Mouse (Mus musculus) embryonic fibroblast, embryonic 13.5 days (primary cell): ENCODE measurements around the gene Cep126.

Experiments
- CTCF ChIP-seq: IDR thresholded peaks from 2 replicates; pipeline ENCODE4 v1.5.1; 2011; ENCODE audit warnings: mild to moderate bottlenecking, control low read depth, low read length, moderate library complexity, borderline replicate concordance; ENCODE audit not compliant: insufficient read depth
- POLR2A ChIP-seq: IDR thresholded peaks from 2 replicates; pipeline ENCODE4 v1.6.1; 2011; ENCODE audit warnings: low read depth, mild to moderate bottlenecking, control low read depth, low read length, moderate library complexity

DNA sequence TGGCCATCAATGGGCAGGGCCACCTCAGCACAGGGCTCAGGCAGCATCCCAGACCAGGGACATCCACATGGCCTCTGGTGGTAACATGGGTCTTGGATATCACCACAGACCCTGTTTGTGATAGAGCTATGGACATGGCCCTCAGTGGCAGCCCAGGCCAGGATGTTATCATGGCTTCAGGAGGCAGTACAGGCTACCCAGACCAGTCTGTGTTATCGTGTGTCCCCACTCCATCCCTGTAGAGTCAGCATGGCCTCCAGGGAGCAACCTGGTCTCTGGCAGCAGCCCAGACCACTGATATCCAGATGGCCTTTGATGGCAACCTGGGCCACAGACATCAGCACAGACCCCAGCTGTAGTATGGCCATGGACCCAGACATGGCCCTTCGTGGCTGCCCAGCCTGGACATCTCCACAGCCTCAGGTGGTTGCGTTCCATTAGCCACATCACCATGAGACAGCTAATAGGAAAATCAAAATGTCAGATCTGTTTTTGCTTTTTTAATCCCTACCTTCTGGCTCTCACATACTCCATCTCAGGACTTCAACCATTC lies 60.8 kb downstream of the Cep126 start:
- no peak for TF ChIP-seq POLR2A
- TF ChIP-seq CTCF, result no peak
